Mouse (Mus musculus) hindbrain, postnatal 0 days (tissue): ENCODE measurements at regions not wholly inside any gene's neighbourhood (a gene's known extent, or its start where the extent isn't known, plus 50 kb on each side); places are given as distances from the start of the nearest gene placed in this dataset.

ENCODE experiments used
- ATAC-seq: fragments of 200-750 bp; cut with Nextera tagmentation; 2 replicates; pipeline ENCODE4 v1.8.0; 2017; ENCODE audit warnings: mild to moderate bottlenecking, moderate TSS enrichment, moderate library complexity
- DNase-seq: peaks from one replicate; pipeline ENCODE4 v3.0.0-alpha.2; 2015; ENCODE audit warnings: low spot score
- H3K27ac ChIP-seq: fragments of 300-500 bp; sonication (generic); 2 replicates; pipeline ENCODE4 v1.5.1; 2014; ENCODE audit warnings: mild to moderate bottlenecking
- H3K27me3 ChIP-seq: fragments of 300-500 bp; sonication (generic); 2 replicates; pipeline ENCODE4 v1.6.1; 2014; ENCODE audit warnings: low read length, mixed read lengths; ENCODE audit not compliant: insufficient read depth
- H3K36me3 ChIP-seq: fragments of 300-500 bp; sonication (generic); 2 replicates; pipeline ENCODE4 v1.6.1; 2014; ENCODE audit warnings: low read length, mixed read lengths; ENCODE audit not compliant: insufficient read depth
- H3K4me1 ChIP-seq: fragments of 300-500 bp; sonication (generic); 2 replicates; pipeline ENCODE4 v1.6.1; 2014; ENCODE audit warnings: antibody characterized with exemption, low read length, mixed read lengths; ENCODE audit not compliant: insufficient read depth
- H3K4me2 ChIP-seq: fragments of 300-500 bp; sonication (generic); 2 replicates; pipeline ENCODE4 v1.6.1; 2014; ENCODE audit warnings: low read depth, mild to moderate bottlenecking, low read length, moderate library complexity, mixed read lengths
- H3K4me3 ChIP-seq: fragments of 300-500 bp; sonication (generic); 2 replicates; pipeline ENCODE4 v1.5.1; 2014; ENCODE audit warnings: low read length
- H3K9ac ChIP-seq: fragments of 300-500 bp; sonication (generic); replicated peaks from 2 replicates; pipeline ENCODE4 v1.6.1; 2014; ENCODE audit warnings: mild to moderate bottlenecking, low read length, moderate library complexity, mixed read lengths
- H3K9me3 ChIP-seq: fragments of 300-500 bp; sonication (generic); 2 replicates; pipeline ENCODE4 v1.6.1; 2016; ENCODE audit warnings: low read length, mixed read lengths
- CTCF ChIP-seq: IDR thresholded peaks from 2 replicates; pipeline ENCODE4 v1.5.1; 2016; ENCODE audit warnings: antibody characterized with exemption, control low read depth, low read depth
- WGBS: fragments of 180-500 bp; shearing (Covaris S2); extraction: QIAGEN DNeasy Blood & Tissue Kit; methylation state at CpG from one replicate; pipeline ENCODE4 v1.1.7; 2014; 5-methylcytosine and 5-hydroxymethylcytosine counted together

DNA sequence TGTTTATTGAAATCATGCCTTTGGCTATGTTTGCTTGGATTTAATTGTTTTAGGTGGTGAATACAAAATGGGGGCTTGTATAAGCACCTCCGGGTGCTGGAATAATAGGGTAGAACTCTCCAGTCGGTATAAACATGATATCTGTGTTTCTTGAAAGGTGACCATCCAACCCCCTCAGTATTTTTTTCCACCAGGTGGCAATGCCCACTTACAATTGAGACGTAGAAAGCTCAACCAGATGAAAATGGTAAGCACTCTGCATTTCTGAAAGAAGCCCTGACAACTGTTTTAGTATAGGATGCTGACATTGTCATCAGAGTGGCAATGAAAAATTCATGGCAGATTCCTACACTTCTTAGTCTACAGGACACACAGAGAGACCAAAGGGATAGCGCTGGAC, 838.1 kb downstream of the Kcnj2 start:
- Histone ChIP-seq H3K4me3 (no peak overlapping the region), H3K27ac (no peak overlapping the region), H3K9ac (no peak overlapping the region), H3K4me1 (no peaks in the 10 kb centered on the region), H3K36me3 (no peaks in the 10 kb centered on the region), H3K9me3 (no peaks in the 10 kb centered on the region), H3K27me3 (no peaks in the 10 kb centered on the region), H3K4me2 (no peak overlapping the region)
- 68% methylated on average over 4 of the region's 4 CpGs for WGBS
- ATAC-seq: no peak
- TF ChIP-seq CTCF: peak; percentile 68
- peak; percentile 72 for DNase-seq

DNA sequence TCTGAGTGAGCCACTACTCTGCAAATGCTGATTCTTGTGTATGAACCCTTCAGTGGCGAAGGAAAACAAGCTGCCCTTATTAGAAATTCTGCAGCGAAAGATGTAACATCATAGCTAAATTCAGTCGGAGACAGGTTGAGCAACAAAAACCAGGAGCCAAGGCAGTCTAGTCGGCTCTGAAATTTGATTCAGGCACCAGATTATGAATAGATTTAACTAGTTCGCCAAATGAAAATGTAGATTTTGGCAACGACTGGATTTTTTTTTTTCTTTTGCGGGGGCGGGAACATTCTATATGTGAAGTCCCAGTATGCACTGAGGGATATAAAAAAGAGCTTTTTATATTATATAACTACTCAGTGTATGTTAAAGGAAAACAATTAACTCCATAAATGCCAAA, 847.9 kb downstream of the Kcnj2 start:
- Histone ChIP-seq H3K27me3 (no peaks in the 10 kb centered on the region), H3K4me1 (no peaks in the 10 kb centered on the region), H3K4me2 (no peak overlapping the region), H3K4me3 (no peak overlapping the region), H3K9ac (no peak overlapping the region), H3K9me3 (no peaks in the 10 kb centered on the region), H3K36me3 (no peaks in the 10 kb centered on the region), H3K27ac (no peak overlapping the region)
- 92% methylated on average over 8 of the region's 8 CpGs for WGBS
- TF ChIP-seq CTCF: no peak
- ATAC-seq (no peak), DNase-seq (no peak)

DNA sequence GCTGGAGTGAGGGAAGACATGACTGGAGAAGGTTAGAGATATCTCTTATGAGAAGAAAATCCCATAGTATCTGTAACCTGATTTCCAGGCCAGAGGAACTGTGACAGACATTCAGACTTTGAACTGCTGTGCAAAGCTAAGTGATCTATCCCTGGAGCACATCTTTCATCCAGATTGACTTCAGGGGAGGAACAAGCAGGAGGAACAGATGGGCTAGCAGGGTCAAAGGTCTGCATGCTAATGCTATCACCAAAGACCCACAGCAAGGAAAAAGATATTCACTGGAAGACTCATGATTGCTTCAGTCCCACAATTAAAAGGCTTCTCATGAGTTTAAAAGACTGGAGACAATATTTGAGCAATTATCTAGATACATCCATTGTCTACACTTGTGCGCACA, 855.7 kb upstream of the Sox9 start:
- no peaks in the 10 kb centered on the region for H3K27me3 ChIP-seq
- WGBS: 92% methylated on average over 1 of the region's 1 CpGs
- H3K9me3 ChIP-seq: no peaks in the 10 kb centered on the region
- no peak for TF ChIP-seq CTCF
- ATAC-seq (no peak), DNase-seq (no peak)
- no peak overlapping the region for H3K9ac ChIP-seq
- no peak overlapping the region for H3K27ac ChIP-seq
- H3K4me2 ChIP-seq: no peak overlapping the region
- no peaks in the 10 kb centered on the region for H3K36me3 ChIP-seq
- H3K4me3 ChIP-seq: no peak overlapping the region
- H3K4me1 ChIP-seq: peaks cover 4% of the 10 kb centered on the region; the same call in 1 of the 2 replicates

DNA sequence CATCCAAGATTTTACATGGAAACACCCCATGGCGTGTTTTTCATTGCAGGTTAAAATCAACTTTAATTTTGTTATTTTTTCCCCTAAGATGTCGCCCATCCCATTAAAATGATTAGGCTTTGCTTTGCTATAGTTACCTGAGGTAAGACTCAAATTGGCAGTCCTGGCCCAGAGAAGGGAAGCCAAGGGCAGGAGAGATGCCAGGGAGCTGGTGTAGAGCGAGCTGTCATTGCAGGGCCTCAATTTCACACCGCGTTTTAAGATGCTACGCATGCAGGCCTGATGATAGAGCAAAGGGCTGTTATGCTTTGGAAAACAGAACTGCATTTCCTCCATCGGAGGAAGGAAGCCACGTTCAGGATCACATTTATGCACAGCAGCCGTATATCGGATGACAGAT, 852.7 kb upstream of the Sox9 start:
- Histone ChIP-seq H3K9me3 (no peaks in the 10 kb centered on the region), H3K9ac (no peak overlapping the region), H3K4me3 (no peak overlapping the region), H3K4me1 (peaks cover 4% of the 10 kb centered on the region; the same call in 1 of the 2 replicates), H3K4me2 (0 out of 2 replicates have a peak overlapping the region, but pooled peaks have one; percentile 2), H3K27ac (no peak overlapping the region), H3K36me3 (no peaks in the 10 kb centered on the region), H3K27me3 (no peaks in the 10 kb centered on the region)
- DNase-seq: peak; percentile 24
- WGBS: 38% methylated on average over 10 of the region's 10 CpGs
- no peak for TF ChIP-seq CTCF
- no peak for ATAC-seq

DNA sequence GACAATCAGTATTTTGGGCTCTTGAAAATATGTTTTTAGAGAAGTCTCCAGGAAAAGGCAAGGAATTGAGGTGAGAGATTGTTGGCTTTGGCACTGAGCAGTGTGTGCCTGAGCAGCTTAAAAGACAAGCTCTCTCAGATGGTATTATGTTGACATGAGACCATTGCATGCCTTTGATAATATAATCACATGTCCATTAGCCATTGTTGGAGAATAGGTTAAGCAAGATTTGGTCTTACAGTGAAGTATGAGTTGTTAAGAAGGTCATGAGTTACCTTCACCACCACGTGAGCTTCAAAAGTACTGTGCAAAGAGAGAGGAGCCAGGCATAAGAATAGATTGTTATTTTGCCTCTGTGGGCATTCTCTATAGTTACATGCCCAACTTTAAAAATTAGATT, 850.0 kb upstream of the Sox9 start:
- DNase-seq (no peak), ATAC-seq (no peak)
- Histone ChIP-seq H3K4me1 (peaks cover 4% of the 10 kb centered on the region; the same call in 1 of the 2 replicates), H3K27ac (no peak overlapping the region), H3K36me3 (no peaks in the 10 kb centered on the region), H3K9ac (no peak overlapping the region), H3K4me3 (no peak overlapping the region), H3K27me3 (no peaks in the 10 kb centered on the region), H3K9me3 (no peaks in the 10 kb centered on the region), H3K4me2 (no peak overlapping the region)
- WGBS: 90% methylated on average over 1 of the region's 1 CpGs
- TF ChIP-seq CTCF: no peak

DNA sequence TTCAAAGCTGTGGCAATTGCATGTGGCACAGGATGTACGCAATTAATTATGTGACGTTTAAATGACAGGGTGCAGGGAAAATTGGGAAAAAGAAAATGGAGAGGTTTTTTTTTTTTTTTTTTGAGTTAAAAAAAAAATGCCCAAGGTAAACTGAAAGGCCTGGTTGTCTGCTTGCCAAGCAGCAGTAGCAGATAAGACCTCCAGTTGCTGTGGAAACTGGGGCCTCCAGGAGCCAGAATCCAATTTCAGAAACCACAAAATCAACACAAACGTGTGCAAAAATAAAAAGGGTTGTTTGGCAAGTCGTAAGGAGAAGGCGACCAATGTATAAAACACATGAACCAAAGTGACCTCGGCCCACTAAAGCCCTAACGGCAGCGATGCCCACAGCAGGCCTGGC, 837.7 kb upstream of the Sox9 start:
- Histone ChIP-seq H3K27ac (no peak overlapping the region), H3K4me2 (no peak overlapping the region), H3K9me3 (no peaks in the 10 kb centered on the region), H3K4me1 (no peaks in the 10 kb centered on the region), H3K4me3 (no peak overlapping the region), H3K27me3 (no peaks in the 10 kb centered on the region), H3K9ac (no peak overlapping the region), H3K36me3 (no peaks in the 10 kb centered on the region)
- WGBS: 63% methylated on average over 8 of the region's 8 CpGs
- ATAC-seq (no peak), DNase-seq (peak; percentile 33)
- no peak for TF ChIP-seq CTCF

DNA sequence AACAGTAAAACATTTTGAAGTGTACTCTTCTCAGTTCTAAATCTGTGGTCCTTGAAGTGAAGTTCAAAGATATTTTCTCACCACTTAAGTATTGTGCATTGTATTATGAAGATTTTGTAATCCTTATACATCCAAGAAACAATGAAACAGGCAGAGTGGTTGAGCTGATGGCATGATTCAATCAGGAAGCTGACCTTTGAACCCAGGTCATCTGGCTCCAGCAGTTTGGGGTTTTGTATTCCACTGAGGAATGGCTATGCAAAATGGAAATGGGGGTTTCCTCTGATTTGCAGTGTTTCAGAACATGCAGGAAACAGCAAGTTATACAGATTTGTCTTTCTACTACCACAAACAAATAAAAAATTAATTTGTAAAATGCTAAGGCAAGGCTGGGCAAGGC, 836.2 kb upstream of the Sox9 start:
- H3K9ac ChIP-seq: no peak overlapping the region
- TF ChIP-seq CTCF: no peak
- H3K4me2 ChIP-seq: no peak overlapping the region
- H3K4me1 ChIP-seq: no peaks in the 10 kb centered on the region
- H3K27me3 ChIP-seq: no peaks in the 10 kb centered on the region
- H3K36me3 ChIP-seq: no peaks in the 10 kb centered on the region
- no peak for ATAC-seq
- H3K4me3 ChIP-seq: no peak overlapping the region
- no peaks in the 10 kb centered on the region for H3K9me3 ChIP-seq
- H3K27ac ChIP-seq: no peak overlapping the region
- DNase-seq: no peak

DNA sequence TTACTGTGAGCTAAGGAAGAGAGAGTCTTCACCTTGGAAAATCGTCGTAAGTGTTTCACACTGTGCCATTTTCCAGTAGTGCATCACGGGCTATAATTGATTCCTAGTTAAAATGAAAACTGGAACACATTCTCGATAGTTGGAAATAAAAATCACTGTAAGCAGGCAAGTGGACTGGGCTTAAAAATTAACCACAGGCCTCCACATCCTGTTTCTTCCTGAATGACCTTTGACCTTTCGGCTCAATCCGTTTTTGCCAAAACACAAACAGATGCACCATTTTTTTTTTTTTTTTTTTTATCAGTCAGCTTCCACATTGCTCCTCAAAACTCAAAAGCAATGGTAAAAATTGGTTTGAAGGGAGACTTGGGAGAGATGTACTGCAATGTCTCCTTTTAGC, 834.4 kb upstream of the Sox9 start:
- Histone ChIP-seq H3K27me3 (no peaks in the 10 kb centered on the region), H3K4me1 (no peaks in the 10 kb centered on the region), H3K27ac (no peak overlapping the region), H3K4me2 (no peak overlapping the region), H3K9ac (no peak overlapping the region), H3K9me3 (no peaks in the 10 kb centered on the region), H3K4me3 (no peak overlapping the region), H3K36me3 (no peaks in the 10 kb centered on the region)
- no peak for TF ChIP-seq CTCF
- WGBS: 83% methylated on average over 6 of the region's 6 CpGs
- DNase-seq (no peak), ATAC-seq (no peak)
